Mouse (Mus musculus) Muller cell, postnatal 12 days (primary cell): ENCODE results near the gene 6030458C11Rik.
"Not testable (repeated sequence)": the region's sequence is repeated elsewhere in the genome, so short reads cannot be mapped to it uniquely, and the experiment has no call there.

Experiments
- DNase-seq: peaks from one replicate; pipeline ENCODE4 v3.0.0-alpha.2; 2015; ENCODE audit errors: inconsistent ontology term

The 6030458C11Rik gene

DNA sequence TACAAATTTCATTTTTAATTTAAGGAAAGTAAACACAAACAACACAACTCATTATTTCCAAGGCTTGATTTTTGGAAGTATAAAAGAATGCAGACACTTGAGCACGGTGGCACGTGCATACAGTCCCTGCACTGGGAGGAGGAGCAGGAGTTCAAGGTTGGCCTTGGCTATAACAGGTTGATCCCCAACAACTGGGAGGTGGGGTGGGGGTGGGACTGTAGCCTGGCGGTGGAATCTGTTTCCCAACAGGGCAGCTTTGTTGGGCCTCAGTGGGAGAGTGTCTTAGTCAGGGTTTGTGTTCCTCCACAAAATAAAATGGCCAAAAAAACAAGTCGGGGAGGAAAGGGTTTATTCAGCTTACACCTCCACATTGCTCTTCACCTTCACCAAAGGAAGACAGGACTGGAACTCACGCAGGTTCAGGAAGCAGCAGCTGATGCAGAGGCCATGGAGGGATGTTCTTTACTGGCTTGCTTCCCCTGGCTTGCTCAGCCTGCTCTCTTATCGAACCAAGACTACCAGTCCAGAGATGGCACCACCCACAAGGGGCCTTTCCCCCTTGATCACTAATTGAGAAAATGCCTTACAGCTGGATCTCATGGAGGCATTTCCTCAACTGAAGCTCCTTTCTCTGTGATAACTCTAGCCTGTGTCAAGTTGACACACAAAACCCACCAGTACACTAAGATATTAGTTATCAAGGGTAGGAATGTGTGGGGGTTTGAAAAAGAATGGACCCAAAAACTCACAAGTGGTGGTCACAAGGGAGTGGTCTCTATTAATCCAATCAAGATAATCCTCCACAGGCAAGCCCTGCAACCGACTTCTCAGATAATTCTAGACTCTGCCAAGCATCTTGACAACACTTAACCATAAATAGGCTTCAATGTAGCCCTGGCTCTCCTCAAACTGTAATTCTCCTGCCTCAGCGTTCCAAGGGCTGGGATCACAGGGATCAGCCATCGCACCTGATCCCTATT, 1.7 kb downstream of the 6030458C11Rik start:
- no peak for DNase-seq

DNA sequence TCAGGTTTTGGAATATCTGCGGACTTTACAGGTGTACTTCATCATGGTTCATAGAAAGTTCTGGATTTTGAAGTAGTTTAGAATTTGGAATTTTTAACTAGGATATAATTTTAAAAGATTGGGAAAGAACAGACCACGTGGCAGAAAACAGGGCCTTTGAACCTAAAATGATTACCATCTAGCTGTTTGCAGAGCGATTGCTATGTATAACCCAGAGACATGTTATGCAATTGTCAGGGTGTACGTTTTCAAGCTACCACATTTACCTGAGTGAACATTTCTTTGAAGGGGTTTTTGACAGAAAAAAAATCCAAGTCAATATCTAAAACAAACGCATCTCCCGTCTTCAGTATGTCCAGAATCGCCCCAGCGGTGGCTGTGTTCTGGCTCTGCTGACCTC, 6.9 kb downstream of the 6030458C11Rik start:
- no peak for DNase-seq

GRCm38 (mm10) chr15:12812646-12813045, 11.8 kb downstream of the 6030458C11Rik start:
- DNase-seq = no peak

GRCm38 (mm10) chr15:12809305-12809704, 15.1 kb downstream of the 6030458C11Rik start:
- no peak for DNase-seq

DNA sequence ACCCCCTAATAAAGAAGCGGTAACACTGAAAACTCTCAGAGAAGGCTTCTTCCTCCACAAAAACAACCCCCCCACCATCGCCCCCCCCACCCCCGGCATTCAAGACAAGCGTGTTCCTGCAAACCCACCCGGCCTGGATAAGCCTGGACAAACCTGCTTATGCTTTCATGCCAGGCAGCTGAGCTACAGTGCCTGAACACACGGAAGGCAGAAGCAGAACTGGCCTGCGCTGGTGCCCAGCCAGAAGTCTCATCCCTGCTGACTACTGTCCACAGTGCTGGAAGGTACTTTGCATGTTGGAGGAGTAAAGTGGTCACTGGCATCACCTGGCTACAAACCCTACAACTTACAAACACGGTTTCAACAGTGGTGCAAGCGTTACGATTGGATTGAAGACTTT, 17.4 kb downstream of the 6030458C11Rik start:
- no peak for DNase-seq

DNA sequence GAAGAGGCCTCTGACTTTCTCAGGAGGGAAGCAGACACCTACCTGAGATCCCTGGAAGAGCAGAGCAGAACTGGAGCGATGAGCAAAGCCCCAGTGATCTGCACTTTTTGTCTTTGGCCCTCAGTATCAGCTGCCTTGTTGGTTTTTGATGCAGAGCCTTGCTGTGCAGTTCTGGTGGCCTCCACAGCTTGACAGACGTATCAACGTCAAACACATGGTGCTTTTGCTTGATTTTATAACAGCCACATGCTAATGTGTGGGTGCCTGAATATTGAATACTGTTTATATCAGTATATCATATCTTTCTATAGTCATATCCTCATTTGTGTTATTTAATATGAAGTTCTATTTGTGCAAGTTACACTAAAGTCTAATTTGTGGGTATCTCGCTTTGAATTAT, 19.4 kb downstream of the 6030458C11Rik start:
- no peak for DNase-seq

GRCm38 (mm10) chr15:12801142-12801506, 23.3 kb downstream of the 6030458C11Rik start:
- not testable (repeated sequence) for DNase-seq

DNA sequence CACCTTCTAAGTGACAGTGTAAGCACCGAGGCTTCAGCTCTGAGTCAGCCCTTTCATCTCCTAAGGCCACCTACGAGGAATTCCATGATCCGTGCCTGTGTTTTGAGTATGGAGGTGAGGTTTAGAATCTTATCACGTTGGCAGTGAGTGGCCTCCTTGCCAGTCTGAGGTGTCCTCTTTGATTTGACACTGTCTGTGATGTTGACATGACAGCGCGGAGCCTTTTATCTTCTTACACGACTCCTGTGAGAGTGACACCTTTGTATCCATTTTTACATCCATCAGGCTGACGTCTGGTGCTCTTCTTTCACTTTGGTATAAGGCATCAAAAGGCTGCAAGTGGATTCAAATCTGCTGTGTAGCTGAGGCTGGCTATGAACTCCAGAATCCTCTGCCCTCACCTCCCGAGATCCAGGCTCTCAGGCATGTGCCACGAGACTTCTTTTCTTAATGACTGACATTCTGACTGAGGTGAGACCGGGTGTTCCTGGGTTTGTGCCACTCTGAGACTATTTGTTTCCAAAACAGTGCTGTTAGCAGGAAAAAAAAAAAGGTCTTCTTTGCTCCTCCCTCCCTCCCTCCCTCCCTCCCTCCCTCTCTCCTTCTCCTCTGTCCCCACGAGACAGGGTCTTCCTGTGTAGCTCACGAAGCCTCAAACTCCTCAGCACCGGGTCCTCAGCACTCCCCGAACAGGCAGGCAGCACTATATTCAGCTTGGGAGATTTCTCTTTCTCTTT, 23.9 kb downstream of the 6030458C11Rik start:
- DNase-seq = no peak

DNA sequence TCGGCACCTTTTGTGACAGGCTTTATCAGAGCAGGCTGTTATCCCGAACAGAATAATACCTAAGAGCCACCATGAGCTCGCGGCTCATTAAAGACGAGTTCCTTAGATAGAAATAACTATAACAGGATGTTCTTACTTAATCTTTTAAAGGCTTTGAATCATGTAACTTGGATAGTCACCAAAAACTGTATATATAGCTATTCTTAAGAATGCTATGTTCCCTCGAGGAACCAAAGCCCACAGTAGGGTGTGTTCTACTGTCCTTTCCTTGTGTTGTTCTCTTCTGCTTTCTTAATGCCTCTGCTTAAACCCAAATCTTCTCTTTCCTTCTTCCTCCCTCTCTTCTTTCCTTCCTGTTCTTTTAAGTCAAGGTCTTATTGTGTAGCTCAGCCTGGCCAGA, 26.4 kb downstream of the 6030458C11Rik start:
- DNase-seq = no peak

DNA sequence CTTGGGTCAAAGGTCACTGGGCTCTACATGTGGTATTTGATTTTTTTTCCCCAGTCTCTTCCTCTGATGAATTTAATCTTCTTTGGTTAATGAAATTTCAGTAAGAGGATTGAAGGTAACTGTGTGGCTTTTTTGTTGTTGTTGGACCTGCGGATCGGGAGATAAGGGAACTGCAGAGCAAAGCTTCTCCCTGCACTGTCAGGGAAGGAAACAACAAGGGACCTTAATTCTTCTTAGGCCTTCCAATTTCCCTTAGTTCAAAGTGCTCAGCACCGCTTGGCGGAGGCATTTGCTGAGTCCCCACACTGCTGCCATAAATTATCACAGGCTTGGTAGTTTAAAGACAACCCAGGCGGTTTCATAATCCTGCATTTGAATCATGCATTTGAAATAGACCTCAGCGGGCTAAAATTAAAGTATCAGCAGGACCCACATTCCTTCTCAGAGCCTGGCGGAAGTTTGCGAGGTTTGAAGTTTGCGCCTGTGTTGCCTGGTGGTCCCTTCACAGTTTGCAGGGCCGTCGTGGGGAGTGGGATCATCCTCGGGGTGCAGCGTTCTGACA, 28.5 kb downstream of the 6030458C11Rik start:
- DNase-seq = no peak

- DNase-seq = peak; percentile 58
These were observed 29.0 kb downstream of the 6030458C11Rik start for GRCm38 (mm10) chr15:12795457-12795894.

DNA sequence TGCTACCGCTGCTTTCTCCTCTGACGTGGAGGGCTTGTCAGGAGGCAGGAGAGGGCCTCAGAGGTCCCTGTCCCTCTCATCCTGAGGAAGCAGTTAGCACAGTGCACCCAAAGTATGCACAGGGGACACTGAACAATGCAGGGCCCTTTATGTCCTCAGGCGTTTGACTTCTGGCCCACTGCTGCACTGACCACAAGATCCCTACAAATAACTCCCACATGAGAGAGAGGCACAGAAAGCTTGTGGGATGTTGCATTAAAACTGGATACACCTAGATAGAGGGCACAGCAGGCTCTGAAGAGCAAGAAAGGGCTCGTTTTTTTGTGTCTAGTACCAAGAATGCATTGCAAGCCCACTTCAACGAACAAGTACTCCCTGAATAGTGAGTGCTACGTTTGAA, 30.1 kb downstream of the 6030458C11Rik start:
- peak; percentile 11 for DNase-seq

DNA sequence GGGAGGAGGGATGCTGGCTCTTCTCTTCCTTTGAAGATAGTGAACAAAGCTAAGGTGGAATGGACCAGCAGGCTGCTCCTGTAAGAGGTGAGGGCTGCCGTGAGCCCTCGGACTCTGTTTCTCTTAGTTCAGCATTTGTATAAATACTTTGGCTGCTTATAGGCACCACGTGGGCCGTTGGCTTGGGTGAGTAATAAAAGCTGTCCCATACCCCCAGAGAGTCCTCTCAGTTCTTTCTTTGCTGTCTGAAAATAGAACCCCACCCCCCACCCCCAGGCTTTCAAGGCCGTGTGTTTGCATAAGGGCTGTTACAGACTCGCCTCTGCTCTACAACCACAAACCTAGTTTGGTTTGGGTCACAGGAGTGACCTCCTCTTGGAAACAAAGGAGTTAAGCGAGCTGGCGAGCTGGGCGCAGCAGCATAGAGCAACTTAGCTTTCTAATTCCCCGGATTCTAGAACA, 35.0 kb downstream of the 6030458C11Rik start:
- DNase-seq = peak; percentile 35

- no peak for DNase-seq
These were observed 35.9 kb downstream of the 6030458C11Rik start for GRCm38 (mm10) chr15:12788536-12788935.

GRCm38 (mm10) chr15:12781729-12782326, 42.6 kb downstream of the 6030458C11Rik start:
- DNase-seq = no peak

GRCm38 (mm10) chr15:12781296-12781695, 43.2 kb downstream of the 6030458C11Rik start:
- DNase-seq = no peak

- DNase-seq = no peak
These were observed 50.2 kb downstream of the 6030458C11Rik start for GRCm38 (mm10) chr15:12774149-12774753.

DNA sequence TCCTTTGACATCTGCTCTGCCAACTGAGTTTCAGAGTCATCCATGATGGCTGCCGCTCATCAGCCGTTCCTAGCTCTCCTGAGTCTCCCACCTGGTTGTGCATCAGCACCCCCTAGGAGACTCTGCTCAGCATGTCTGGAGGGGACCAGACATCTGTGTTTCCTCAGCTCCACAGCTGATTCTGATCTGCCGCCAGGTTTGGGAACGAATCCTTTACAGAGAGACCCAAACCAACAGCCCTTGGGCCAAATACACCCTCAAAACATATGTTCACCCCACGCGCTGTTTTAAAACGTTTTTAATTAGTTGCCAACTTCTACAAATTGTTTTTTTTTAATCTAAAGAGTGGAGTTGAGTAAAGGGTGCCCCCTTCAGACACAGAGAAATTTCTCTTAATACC, 53.5 kb downstream of the 6030458C11Rik start:
- DNase-seq = no peak

GRCm38 (mm10) chr15:12766848-12767247, 57.6 kb downstream of the 6030458C11Rik start:
- DNase-seq = no peak

GRCm38 (mm10) chr15:12763147-12763546, 61.3 kb downstream of the 6030458C11Rik start:
- DNase-seq = no peak

DNA sequence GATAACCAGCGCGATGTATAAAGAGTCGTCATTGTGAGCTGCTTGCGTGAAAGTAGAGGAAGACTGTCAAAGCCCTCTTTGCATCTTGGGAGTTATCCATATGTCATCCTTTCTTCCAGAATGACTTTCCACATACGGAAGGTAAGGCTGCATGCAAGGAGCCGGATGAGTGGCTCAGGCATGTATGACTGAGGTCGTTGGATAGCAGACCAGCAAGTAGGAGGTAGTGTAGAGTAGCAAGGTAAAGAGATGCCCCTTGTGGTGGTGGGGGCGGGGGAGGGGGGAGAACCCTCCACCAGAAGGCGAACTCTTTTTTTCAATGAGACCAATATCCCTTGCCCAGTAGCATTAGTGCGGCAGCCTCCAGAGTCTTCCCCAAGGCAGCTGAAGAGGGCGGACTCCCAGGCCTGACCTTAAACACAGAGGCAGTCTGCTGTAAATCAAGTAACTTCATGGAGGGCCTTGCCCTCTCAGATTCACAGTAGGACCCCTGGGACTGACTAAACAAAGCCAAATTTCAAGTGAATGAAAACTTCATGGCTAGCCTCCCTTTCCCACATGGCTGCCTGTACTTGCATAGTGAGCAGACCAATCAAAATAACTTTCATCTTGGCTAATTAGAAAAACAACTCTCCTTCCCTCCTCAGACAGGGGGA, 62.1 kb downstream of the 6030458C11Rik start:
- DNase-seq = no peak
